Mouse (Mus musculus) frontal cortex, adult 2 months (tissue): ENCODE measurements around the gene Jag1. TPM values are rescaled to one million over a fixed set of nuclear protein-coding genes. Genes with fewer than 3 reads are reported as not detected.

Experiments
- DNase-seq, 2 experiments: peaks; one replicate each; pipeline ENCODE4 v3.0.0; 2022; ENCODE audit warnings: low spot score in 1 of 2; ENCODE audit errors: extremely low spot score in 1 of 2
- polyA plus RNA-seq: library from polyadenylated mRNA; depleted of rRNA; stranded (reverse); fragments of >200 nt; gene quantifications from 2 replicates; pipeline ENCODE4 v1.2.3, GENCODE M21; 2012; rRNA removed

Jag1 gene
- 4.6 TPM in 2 replicates for polyA plus RNA-seq

- DNase-seq: peak in 1 of 2 experiments; percentile 39
These were observed at the start of gene Jag1 for GRCm38 (mm10) chr2:137116025-137116674. Gene Jag1 (minus strand): TSS chr2:137116644.

DNA sequence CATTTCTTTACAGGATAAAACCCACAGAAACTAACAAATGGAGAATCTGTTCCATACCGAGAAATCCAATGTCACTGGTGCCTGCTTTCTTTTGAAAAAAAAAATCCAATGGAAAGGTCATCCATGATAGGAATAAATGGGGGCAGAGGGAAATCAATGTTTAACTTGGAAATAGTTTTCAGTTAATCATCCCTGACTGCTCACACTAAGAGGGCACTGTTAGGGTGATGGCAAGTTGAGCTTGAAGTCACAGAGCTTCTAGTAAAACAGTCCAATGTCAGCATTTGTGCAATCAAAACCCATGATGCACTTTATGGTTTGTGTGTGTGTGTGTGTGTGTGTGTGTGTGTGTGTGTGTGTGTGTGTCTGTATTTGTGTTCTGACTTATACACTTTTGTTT, 39.6 kb upstream of the Jag1 start:
- DNase-seq: no peak

GRCm38 (mm10) chr2:137153825-137154224, 37.4 kb upstream of the Jag1 start:
- DNase-seq: no peak

- no peak for DNase-seq
These were observed 36.8 kb upstream of the Jag1 start for GRCm38 (mm10) chr2:137153172-137153667.

GRCm38 (mm10) chr2:137150953-137151352, 34.5 kb upstream of the Jag1 start:
- DNase-seq: no peak

GRCm38 (mm10) chr2:137146938-137147666, 30.7 kb upstream of the Jag1 start:
- no peak for DNase-seq

DNA sequence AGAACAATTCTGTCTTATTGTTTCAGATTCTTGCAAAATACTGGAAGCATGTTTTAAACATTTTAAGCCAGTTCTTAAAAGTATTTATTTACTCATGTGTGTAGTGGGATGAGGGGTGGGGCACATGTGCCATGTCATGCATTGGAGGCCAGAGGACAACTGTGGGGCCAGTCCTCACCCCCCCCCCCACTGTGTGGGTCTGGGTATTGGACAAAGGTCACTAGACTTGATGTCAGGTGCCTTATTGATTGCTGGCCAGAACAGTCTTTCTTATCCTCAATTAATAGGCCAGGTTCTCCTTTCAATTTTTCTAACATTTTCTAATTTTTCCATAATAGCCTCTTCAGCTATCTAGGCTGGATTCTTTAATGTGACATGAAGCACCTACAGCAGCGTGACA, 21.6 kb upstream of the Jag1 start:
- no peak for DNase-seq

- no peak for DNase-seq
These were observed 17.6 kb upstream of the Jag1 start for GRCm38 (mm10) chr2:137134035-137134434.

- DNase-seq: no peak
These were observed 8.4 kb upstream of the Jag1 start for GRCm38 (mm10) chr2:137124861-137125260.

DNA sequence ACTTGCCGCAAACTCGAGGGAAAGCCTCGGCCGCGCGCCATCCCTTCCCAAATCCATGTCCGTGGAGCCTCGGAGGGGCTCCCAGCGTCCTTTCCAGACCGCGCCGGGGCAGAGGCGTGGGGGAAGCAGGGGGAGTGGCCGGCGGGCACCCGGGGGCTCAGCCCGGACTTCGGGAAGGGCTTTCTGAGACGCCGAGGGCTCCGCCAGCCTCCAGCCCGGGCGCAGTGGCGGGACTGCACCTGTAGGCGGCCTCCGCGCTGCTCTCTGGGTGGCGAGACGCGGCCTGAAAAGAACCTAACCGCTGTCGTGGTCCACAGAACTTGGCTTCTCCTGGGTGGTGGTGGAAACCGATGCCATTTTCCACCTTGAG, 862 bp upstream of the Jag1 start:
- DNase-seq: peak in 1 of 2 experiments; percentile 63

DNA sequence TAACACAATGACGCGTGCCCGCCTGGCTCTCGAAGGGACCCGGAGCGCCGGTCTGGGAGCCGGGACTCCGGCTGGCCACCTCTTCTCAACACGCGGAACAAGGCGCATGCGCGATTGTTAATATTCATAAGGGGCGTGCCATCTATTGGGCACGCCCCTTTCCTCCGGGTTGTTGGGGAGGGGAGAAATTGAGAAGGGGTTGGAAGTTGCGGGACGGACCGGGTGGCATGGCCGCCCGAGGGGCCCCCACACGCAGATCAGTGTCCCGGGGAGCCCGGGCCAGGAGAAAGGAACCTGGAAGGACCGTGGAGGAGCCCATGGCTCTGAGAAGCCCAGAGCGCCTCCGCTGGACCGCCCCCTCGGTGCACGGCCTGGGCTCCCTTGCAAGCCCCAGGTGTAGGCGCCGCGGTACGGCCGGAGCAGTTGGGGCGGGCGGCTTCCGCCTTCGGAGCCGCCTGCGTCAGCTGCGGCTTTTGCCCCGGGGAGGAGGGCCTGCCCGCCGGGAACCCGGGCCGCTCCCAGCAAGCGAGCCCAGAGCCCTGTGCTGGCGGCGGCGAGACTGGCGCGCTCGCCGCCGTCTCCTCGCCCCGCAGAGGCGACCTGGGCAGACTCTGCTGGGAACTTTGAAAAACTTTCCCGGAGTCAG, 354 bp upstream of the Jag1 start:
- DNase-seq: peak in 1 of 2 experiments; percentile 76

DNA sequence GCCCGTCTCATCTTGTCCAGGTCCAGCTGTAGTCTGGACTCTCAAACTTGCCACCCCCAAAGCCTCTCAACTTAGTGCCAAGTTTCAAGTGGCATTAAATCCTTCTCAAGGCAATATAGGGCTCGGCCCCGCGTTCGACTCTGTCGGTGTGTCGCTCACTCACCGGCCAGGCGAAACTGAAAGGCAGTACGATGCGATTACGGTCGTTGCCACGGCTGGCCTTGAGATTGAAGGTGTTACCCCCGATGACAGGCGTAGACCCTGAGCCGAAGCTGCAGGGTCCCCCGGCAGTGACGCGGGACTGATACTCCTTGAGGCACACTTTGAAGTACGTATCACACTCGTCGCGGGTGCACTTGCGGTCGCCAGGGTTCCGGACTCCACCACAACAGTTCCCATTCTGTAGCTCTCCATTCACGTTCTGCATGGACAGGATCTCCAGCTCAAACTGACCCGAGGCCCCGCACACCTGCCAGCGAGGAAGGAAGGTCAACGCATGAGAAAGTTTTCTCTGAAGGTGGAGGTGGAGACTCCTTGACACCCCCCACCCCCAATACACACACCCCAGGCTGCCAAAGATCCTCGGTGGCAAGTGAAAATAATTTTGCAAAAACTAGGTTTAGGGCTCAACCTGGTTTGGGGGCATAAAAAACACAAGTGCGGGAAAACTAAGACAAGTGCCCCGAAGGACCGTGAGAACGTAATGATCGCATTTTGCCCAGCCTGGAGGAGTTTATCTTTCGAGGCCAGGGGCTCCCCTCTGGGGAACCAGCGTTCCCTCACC, 1.0 kb downstream of the Jag1 start:
- no peak for DNase-seq

- DNase-seq: peak in 1 of 2 experiments; percentile 70
These were observed 2.0 kb downstream of the Jag1 start for GRCm38 (mm10) chr2:137114248-137115096.

- DNase-seq: no peak
These were observed 3.0 kb downstream of the Jag1 start for GRCm38 (mm10) chr2:137113288-137114061.

GRCm38 (mm10) chr2:137110214-137110898, 6.1 kb downstream of the Jag1 start:
- no peak for DNase-seq

DNA sequence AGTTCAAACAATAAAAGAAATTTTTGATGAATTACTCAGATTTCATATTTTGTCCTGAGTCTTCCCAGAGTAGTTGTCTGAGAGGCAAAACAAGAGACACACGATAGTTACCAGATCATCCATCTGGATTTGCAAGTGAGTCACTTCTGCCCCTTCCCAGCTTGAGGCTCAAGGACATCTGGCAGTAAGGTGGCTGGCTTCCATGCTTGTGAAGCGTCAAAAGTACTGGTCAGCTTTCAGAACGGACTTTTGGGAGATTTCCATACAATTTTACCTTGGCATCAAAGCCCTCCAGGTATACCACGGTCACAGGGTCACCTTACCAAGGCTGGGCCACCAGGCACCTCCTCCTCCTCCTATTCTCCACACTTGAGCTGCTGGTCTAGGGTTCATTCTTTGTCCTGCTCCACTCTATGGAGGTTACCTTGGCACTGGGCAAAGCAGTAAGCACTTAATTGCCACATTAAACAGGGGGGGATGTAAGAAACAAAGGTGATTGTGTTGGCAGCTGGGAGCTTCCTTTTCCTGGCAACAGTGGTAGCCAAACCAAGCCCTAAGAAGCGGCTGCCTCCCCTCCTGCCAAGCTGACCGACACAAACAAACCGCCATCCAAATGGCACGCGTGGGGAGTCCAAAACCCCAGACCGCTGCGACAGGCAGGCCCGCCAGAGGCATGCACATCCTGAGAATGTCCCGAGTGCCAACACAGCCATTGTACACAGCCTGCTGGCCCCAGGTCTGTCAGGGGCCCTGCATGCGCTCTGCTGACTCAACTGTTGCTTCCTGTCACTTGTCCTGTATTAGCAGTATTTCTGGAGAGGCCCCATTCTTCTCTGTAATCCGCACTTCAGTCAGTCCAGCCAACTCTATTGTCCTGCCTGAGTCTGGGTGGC, 6.9 kb downstream of the Jag1 start:
- DNase-seq: peak in 1 of 2 experiments; percentile 15

- DNase-seq: no peak
These were observed 8.5 kb downstream of the Jag1 start for GRCm38 (mm10) chr2:137107946-137108345.
